Mouse (Mus musculus): ENCODE data around the gene Jam2. TPM values are rescaled to one million over a fixed set of nuclear protein-coding genes. Genes with fewer than 3 reads are reported as not detected.

Jam2 gene
- polyA plus RNA-seq, 1 experiment from 2014 or later = 10.3 TPM

DNA sequence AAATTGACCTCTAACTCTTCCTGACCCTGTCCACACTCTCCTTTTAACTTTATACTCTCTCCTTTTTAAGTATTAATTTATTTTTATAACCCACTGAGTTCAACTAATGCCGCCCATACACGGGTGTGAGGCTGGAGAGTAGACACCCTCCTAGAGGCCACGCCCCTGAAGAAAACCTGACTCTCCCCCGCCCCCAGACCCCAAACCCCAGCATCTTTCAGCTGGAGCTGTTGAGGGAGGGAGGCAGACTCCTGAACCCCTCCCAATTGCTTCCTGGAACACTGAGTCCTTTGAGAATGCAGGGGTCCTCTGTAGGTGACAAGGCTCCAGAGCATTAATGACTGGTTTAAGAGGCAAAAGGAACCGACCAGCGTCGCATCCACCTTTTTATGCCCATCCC is 11.0 kb downstream of the Jam2 start:
- ATAC-seq (ENCODE audit: insufficient number of reproducible peaks, insufficient read depth, low FRiP score, low read depth) = no peak
- Histone ChIP-seq H3K27ac (replicated peaks in 1 of 2; ENCODE audit: control insufficient read depth in 1 of 2, insufficient read depth in 1 of 2, low read depth in 2 of 2, low read length in 2 of 2) (no peak overlapping the region), H3K4me3 (ENCODE audit: control insufficient read depth in 1 of 2, insufficient read depth in 1 of 2, low read depth in 1 of 2, low read length in 2 of 2) (no peak overlapping the region), H3K9me3 (ENCODE audit: control insufficient read depth, low read length) (no peaks in the 10 kb centered on the region), H3K27me3 (ENCODE audit: control insufficient read depth, insufficient read depth, low read length) (no peaks in the 10 kb centered on the region), H3K4me2 (ENCODE audit: low read length) (no peak overlapping the region), H3K9ac (ENCODE audit: low read length) (no peak overlapping the region), H3K36me3 (ENCODE audit: control insufficient read depth, insufficient read depth, low read length) (no peaks in the 10 kb centered on the region), H3K4me1 (ENCODE audit: control insufficient read depth in 2 of 2, insufficient read depth in 2 of 2, low read length in 2 of 2) (no peaks in the 10 kb centered on the region; a peak in 1 of 4 replicates)
- WGBS = 32% methylated on average over 7 of the region's 7 CpGs

- no peak for ATAC-seq (ENCODE audit: insufficient number of reproducible peaks, insufficient read depth, low FRiP score, low read depth)
Measured at GRCm38 (mm10) chr16:84790595-84791165, 16.8 kb downstream of the Jam2 start.

GRCm38 (mm10) chr16:84793401-84793800 is 19.5 kb downstream of the Jam2 start:
- H3K27me3 ChIP-seq (ENCODE audit: control insufficient read depth, insufficient read depth, low read length) = no peaks in the 10 kb centered on the region

More at GRCm38 (mm10) chr16:84790595-84791165, 16.8 kb downstream of the Jam2 start:
- Histone ChIP-seq H3K27ac (replicated peaks in 1 of 2; ENCODE audit: control insufficient read depth in 1 of 2, insufficient read depth in 1 of 2, low read depth in 2 of 2, low read length in 2 of 2) (no peak overlapping the region), H3K4me3 (ENCODE audit: control insufficient read depth in 1 of 2, insufficient read depth in 1 of 2, low read depth in 1 of 2, low read length in 2 of 2) (no peak overlapping the region), H3K4me1 (ENCODE audit: control insufficient read depth in 2 of 2, insufficient read depth in 2 of 2, low read length in 2 of 2) (no peaks in the 10 kb centered on the region), H3K27me3 (ENCODE audit: control insufficient read depth, insufficient read depth, low read length) (no peaks in the 10 kb centered on the region), H3K9me3 (ENCODE audit: control insufficient read depth, low read length) (0 out of 2 replicates have a peak, but pooled peaks cover 4% of the 10 kb centered on the region), H3K36me3 (ENCODE audit: control insufficient read depth, insufficient read depth, low read length) (no peaks in the 10 kb centered on the region), H3K4me2 (ENCODE audit: low read length) (no peak overlapping the region), H3K9ac (ENCODE audit: low read length) (no peak overlapping the region)
- WGBS = 48% methylated on average over 2 of the region's 2 CpGs

GRCm38 (mm10) chr16:84795337-84795736 is 21.4 kb downstream of the Jam2 start:
- Histone ChIP-seq H3K9me3 (ENCODE audit: control insufficient read depth, low read length) (0 out of 2 replicates have a peak, but pooled peaks cover 4% of the 10 kb centered on the region), H3K9ac (ENCODE audit: low read length) (no peak overlapping the region), H3K4me2 (ENCODE audit: low read length) (no peak overlapping the region), H3K27me3 (ENCODE audit: control insufficient read depth, insufficient read depth, low read length) (no peaks in the 10 kb centered on the region), H3K4me1 (ENCODE audit: control insufficient read depth in 2 of 2, insufficient read depth in 2 of 2, low read length in 2 of 2) (no peaks in the 10 kb centered on the region), H3K36me3 (ENCODE audit: control insufficient read depth, insufficient read depth, low read length) (no peaks in the 10 kb centered on the region), H3K4me3 (ENCODE audit: control insufficient read depth in 1 of 2, insufficient read depth in 1 of 2, low read depth in 1 of 2, low read length in 2 of 2) (no peak overlapping the region), H3K27ac (replicated peaks in 1 of 2; ENCODE audit: control insufficient read depth in 1 of 2, insufficient read depth in 1 of 2, low read depth in 2 of 2, low read length in 2 of 2) (no peak overlapping the region)
- ATAC-seq (ENCODE audit: insufficient number of reproducible peaks, insufficient read depth, low FRiP score, low read depth) = no peak
- 60% methylated on average over 3 of the region's 3 CpGs for WGBS

More at GRCm38 (mm10) chr16:84793401-84793800, 19.5 kb downstream of the Jam2 start:
- Histone ChIP-seq H3K4me2 (ENCODE audit: low read length) (no peak overlapping the region), H3K9ac (ENCODE audit: low read length) (no peak overlapping the region), H3K4me3 (ENCODE audit: control insufficient read depth in 1 of 2, insufficient read depth in 1 of 2, low read depth in 1 of 2, low read length in 2 of 2) (no peak overlapping the region), H3K27ac (replicated peaks in 1 of 2; ENCODE audit: control insufficient read depth in 1 of 2, insufficient read depth in 1 of 2, low read depth in 2 of 2, low read length in 2 of 2) (no peak overlapping the region), H3K9me3 (ENCODE audit: control insufficient read depth, low read length) (0 out of 2 replicates have a peak, but pooled peaks cover 4% of the 10 kb centered on the region), H3K36me3 (ENCODE audit: control insufficient read depth, insufficient read depth, low read length) (no peaks in the 10 kb centered on the region), H3K4me1 (ENCODE audit: control insufficient read depth in 2 of 2, insufficient read depth in 2 of 2, low read length in 2 of 2) (no peaks in the 10 kb centered on the region)
- 82% methylated on average over 14 of the region's 14 CpGs for WGBS
- no peak for ATAC-seq (ENCODE audit: insufficient number of reproducible peaks, insufficient read depth, low FRiP score, low read depth)

DNA sequence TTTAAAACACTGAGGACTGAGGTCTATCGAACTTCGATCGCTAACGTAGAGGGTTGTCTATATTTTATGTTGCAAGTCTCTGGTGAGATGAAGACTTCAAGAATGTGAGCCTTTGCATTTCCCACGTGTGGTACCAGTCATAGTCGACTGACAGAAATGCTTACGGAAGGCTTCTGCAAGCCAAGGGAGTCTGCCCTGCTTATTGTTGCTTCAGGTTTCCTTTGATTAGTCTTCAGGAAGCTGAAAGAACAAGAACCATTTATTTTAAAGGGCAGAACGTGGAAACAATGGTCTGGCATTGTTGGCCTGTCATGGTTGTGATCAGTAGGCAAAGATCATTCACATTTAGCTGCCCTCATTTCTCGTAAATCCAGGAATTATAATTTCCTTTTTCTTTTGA is 22.8 kb downstream of the Jam2 start:
- Histone ChIP-seq H3K9ac (ENCODE audit: low read length) (no peak overlapping the region), H3K9me3 (ENCODE audit: control insufficient read depth, low read length) (no peaks in the 10 kb centered on the region), H3K27me3 (ENCODE audit: control insufficient read depth, insufficient read depth, low read length) (no peaks in the 10 kb centered on the region), H3K36me3 (ENCODE audit: control insufficient read depth, insufficient read depth, low read length) (no peaks in the 10 kb centered on the region), H3K4me2 (ENCODE audit: low read length) (no peak overlapping the region), H3K27ac (replicated peaks in 1 of 2; ENCODE audit: control insufficient read depth in 1 of 2, insufficient read depth in 1 of 2, low read depth in 2 of 2, low read length in 2 of 2) (no peak overlapping the region), H3K4me1 (ENCODE audit: control insufficient read depth in 2 of 2, insufficient read depth in 2 of 2, low read length in 2 of 2) (no peaks in the 10 kb centered on the region; a peak in 1 of 4 replicates), H3K4me3 (ENCODE audit: control insufficient read depth in 1 of 2, insufficient read depth in 1 of 2, low read depth in 1 of 2, low read length in 2 of 2) (no peak overlapping the region)
- WGBS = 77% methylated on average over 9 of the region's 9 CpGs
- ATAC-seq (ENCODE audit: insufficient number of reproducible peaks, insufficient read depth, low FRiP score, low read depth) = no peak

DNA sequence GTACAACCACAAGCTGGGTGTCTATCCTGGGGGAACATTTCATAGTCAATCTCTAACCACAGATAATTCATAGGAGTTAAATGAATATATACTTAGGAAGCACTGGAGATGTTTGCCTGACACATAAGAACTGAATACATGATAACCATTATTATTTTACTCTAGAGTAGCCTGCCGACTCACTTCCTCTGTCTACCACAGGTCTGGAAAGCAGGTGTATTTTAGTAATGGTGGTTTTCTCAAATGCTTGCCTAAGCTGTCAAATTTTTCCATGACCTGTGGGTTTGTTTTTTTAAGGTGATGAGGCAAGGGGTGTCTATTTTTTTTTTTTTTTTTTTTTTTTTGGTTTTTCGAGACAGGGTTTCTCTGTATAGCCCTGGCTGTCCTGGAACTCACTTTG is 26.1 kb downstream of the Jam2 start:
- Histone ChIP-seq H3K4me3 (ENCODE audit: control insufficient read depth in 1 of 2, insufficient read depth in 1 of 2, low read depth in 1 of 2, low read length in 2 of 2) (no peak overlapping the region), H3K4me2 (ENCODE audit: low read length) (no peak overlapping the region), H3K9me3 (ENCODE audit: control insufficient read depth, low read length) (no peaks in the 10 kb centered on the region), H3K27ac (replicated peaks in 1 of 2; ENCODE audit: control insufficient read depth in 1 of 2, insufficient read depth in 1 of 2, low read depth in 2 of 2, low read length in 2 of 2) (no peak overlapping the region), H3K4me1 (ENCODE audit: control insufficient read depth in 2 of 2, insufficient read depth in 2 of 2, low read length in 2 of 2) (peaks cover 6 to 8% of the 10 kb centered on the region in 2 experiments; a peak in 3 of 4 replicates), H3K27me3 (ENCODE audit: control insufficient read depth, insufficient read depth, low read length) (no peaks in the 10 kb centered on the region), H3K36me3 (ENCODE audit: control insufficient read depth, insufficient read depth, low read length) (no peaks in the 10 kb centered on the region), H3K9ac (ENCODE audit: low read length) (no peak overlapping the region)
- no peak for ATAC-seq (ENCODE audit: insufficient number of reproducible peaks, insufficient read depth, low FRiP score, low read depth)
- WGBS = 91% methylated on average over 1 of the region's 2 CpGs

DNA sequence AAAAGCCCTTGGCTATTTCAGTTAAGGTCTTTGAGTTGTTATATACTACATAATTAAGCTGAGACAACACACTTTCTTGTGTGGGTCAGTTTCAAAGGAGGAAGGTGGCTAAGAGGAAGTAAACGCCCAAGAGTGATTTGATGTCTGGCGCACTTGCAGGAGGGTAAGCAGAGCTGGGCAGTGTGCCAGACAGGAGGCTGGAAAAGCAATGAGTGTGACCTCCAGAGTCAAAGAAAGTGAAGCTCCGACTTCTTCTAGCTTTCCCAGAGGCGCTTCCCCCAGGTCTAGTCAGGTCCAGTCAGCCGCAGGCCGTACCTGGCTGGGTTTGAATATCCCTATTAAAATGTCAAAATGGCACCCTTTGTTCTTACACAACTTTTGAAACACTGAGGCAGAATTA is 28.3 kb downstream of the Jam2 start:
- Histone ChIP-seq H3K4me2 (ENCODE audit: low read length) (no peak overlapping the region), H3K27ac (replicated peaks in 1 of 2; ENCODE audit: control insufficient read depth in 1 of 2, insufficient read depth in 1 of 2, low read depth in 2 of 2, low read length in 2 of 2) (peak overlapping the region; percentile 20 to 33; a peak in 1 of 4 replicates), H3K27me3 (ENCODE audit: control insufficient read depth, insufficient read depth, low read length) (no peaks in the 10 kb centered on the region), H3K36me3 (ENCODE audit: control insufficient read depth, insufficient read depth, low read length) (no peaks in the 10 kb centered on the region), H3K4me1 (ENCODE audit: control insufficient read depth in 2 of 2, insufficient read depth in 2 of 2, low read length in 2 of 2) (peaks cover 6 to 8% of the 10 kb centered on the region in 2 experiments; a peak in 3 of 4 replicates), H3K9me3 (ENCODE audit: control insufficient read depth, low read length) (no peaks in the 10 kb centered on the region), H3K4me3 (ENCODE audit: control insufficient read depth in 1 of 2, insufficient read depth in 1 of 2, low read depth in 1 of 2, low read length in 2 of 2) (no peak overlapping the region), H3K9ac (ENCODE audit: low read length) (no peak overlapping the region)
- 33% methylated on average over 6 of the region's 6 CpGs for WGBS
- 0 out of 2 replicates have a peak, but pooled peaks have one; percentile 35 for ATAC-seq (ENCODE audit: insufficient number of reproducible peaks, insufficient read depth, low FRiP score, low read depth)

DNA sequence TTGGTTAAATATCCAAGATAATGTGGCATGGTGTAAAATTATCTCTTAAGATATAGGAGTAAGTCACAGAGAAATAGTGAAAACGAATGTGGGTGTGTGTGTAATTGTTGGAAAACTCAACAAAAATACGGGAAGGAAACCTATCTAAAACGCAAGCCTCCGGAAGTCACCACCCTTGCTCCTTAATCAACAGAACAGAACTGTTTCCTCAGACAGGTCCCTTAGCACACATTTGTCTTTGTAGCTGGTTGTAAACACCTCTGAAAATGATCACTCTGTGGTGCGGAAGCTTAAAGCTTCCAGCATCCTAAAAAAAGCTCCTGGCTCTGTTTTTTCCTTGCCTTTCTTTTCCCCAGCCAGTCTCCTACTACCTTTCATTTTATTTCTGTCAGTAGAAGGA is 30.9 kb downstream of the Jam2 start:
- 0 out of 2 replicates have a peak, but pooled peaks cover 4% of the 10 kb centered on the region for H3K9me3 ChIP-seq (ENCODE audit: control insufficient read depth, low read length)
- H3K36me3 ChIP-seq (ENCODE audit: control insufficient read depth, insufficient read depth, low read length) = no peaks in the 10 kb centered on the region
- H3K4me2 ChIP-seq (ENCODE audit: low read length) = no peak overlapping the region
- no peak overlapping the region for H3K27ac ChIP-seq (replicated peaks in 1 of 2; ENCODE audit: control insufficient read depth in 1 of 2, insufficient read depth in 1 of 2, low read depth in 2 of 2, low read length in 2 of 2)
- no peaks in the 10 kb centered on the region for H3K27me3 ChIP-seq (ENCODE audit: control insufficient read depth, insufficient read depth, low read length)
- WGBS = 62% methylated on average over 5 of the region's 5 CpGs
- peaks cover 6 to 8% of the 10 kb centered on the region in 2 experiments; a peak in 3 of 4 replicates for H3K4me1 ChIP-seq (ENCODE audit: control insufficient read depth in 2 of 2, insufficient read depth in 2 of 2, low read length in 2 of 2)
- ATAC-seq (ENCODE audit: insufficient number of reproducible peaks, insufficient read depth, low FRiP score, low read depth) = peak; percentile 59; the same call in 1 of the 2 replicates
- H3K4me3 ChIP-seq (ENCODE audit: control insufficient read depth in 1 of 2, insufficient read depth in 1 of 2, low read depth in 1 of 2, low read length in 2 of 2) = no peak overlapping the region
- no peak overlapping the region for H3K9ac ChIP-seq (ENCODE audit: low read length)

All from heart, embryonic 14.5 days (tissue).